Mouse (Mus musculus): Measurements from ENCODE around the gene Zfp870.

Gene Zfp870

DNA sequence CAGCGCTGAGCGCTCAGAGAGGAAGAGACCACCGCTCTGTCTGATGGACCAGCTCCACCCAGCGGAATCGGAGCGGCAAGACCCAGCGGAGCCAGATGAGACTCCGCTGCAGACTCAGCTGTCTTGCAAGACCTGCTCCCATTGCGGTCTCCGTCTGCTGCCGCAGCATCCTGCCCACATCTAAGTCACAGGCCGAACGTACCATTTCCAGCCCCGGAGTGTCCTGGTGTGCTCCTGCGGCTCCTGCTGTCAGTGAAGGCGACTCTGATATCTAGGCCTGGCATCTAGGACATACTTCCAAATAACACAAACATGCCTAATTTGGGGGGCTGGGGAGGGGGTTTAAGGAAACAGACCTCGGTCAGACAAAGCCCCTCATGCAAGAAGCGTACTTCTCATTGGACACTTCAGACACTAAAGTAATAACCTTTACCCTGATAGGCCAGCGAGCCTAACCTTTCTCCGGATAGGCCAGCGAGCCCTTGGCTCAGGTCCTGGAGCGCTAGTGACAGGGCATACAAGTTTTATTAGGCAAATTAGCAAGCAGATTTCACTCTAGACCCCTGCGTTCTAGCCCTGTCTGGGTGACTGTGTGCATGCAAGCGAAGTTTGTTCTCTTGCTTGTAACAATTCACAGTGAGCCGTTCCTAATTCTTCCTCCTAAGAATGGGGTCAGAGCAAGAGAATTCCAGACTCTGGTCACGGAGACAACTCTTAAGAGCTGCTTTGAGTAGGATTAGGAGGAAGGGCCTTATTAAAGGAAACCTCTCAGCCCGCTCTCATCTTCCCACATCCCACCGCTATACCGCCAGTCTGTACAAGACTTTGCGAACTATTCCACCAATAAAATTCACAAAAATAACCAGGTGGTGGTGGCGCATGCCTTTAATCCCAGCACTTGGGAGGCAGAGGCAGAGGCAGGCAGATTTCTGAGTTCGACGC, at the start of gene Zfp870:
Gene Zfp870, minus strand, starts transcription at position 404 of the 942 bp plus-strand sequence.
- peak; percentile 49 to 57 for DNase-seq (ENCODE audit: low read depth in 1 of 2, low spot score in 2 of 2)

DNA sequence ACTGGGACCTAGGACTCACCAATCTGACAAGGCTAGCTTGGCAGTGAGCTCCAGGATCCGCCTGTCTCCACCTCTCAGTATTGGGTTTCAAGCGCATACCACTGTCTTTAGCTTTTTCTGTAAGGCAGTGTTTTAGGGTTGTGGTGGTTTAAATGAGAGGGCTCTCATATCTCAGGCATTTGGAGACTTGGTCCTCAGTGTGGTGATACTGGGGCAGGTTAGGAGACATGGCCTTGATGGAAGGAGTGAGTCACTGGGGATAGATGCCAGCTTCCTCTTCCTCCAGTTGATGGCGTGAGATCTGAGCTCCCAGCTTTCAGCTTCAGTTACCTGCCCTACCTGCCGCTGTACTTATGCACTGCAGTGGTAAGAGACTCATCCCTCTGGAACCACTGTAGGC, 48.4 kb upstream of the Zfp870 start:
- no peak for DNase-seq (ENCODE audit: low read depth in 1 of 2, low spot score in 2 of 2)

DNA sequence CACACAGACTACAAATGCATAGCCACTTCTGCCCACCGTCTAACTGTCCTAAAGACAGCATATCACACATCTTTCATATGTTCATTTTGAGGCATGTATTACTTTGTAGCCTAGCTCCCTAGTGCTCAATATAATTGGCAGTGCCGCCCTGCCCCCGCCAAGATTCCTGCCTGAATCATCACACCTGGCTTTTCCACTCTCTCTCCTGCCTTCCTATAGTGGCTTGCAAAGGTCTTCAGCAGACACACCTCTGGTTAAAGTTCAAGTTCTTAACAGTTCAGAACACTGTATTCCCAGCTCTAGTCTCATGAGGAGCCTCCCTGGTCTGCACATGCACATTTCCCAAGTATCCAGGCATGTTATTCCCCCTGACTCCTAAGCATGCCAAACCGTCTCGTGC, 36.4 kb upstream of the Zfp870 start:
- DNase-seq (ENCODE audit: low read depth in 1 of 2, low spot score in 2 of 2) = no peak

DNA sequence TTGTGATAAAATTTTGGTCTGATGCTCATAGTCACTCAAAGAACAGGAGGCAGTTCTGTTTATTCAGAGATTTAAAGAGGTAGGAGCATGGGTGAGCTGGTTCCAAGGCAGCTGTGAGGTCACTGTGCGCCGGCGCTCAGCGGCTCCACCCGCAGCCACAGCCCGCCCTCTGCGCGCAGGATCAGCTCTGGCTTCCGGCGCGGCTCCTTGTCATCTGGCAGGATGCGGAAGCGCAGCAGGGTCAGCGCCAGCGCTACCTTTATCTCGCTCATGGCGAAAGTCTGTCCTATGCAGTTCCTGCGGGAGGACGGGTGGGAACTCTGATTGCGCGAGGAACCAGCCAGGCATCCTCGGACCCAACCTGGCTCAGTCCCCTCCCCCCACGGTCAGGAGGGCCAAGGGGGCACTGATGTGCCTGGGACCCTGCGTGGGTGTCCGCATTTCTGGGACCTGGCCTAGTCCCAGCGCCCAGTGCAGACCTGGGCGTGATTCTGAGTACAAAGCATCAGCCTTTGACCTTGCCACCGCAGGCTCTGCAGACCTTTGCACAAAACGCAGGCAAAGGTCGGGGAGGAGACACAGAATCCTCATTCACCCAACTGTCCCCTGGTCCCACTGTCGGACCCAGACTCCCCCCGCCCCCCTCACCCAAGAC, 33.3 kb upstream of the Zfp870 start:
- DNase-seq (ENCODE audit: low read depth in 1 of 2, low spot score in 2 of 2) = peak; percentile 16 to 41

DNA sequence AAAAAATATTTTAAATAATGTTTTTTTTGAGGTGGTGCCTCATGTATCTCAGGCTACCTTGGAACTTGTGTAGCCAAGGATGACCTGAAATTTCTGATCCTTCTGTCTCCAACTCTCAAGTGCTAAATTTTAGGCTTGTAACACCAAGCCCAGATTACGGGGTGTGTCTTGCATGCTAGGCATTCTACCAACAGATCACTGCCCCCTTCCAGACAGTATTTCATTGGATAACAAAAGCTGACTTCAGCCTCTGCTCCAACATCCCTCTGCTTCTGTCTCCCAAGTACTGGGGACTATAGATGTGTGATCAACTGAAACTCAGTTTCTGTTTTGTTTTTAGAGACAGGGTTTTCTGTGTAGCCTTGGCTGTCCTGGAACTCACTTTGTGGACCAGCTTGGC, 32.2 kb upstream of the Zfp870 start:
- no peak for DNase-seq (ENCODE audit: low read depth in 1 of 2, low spot score in 2 of 2)

DNA sequence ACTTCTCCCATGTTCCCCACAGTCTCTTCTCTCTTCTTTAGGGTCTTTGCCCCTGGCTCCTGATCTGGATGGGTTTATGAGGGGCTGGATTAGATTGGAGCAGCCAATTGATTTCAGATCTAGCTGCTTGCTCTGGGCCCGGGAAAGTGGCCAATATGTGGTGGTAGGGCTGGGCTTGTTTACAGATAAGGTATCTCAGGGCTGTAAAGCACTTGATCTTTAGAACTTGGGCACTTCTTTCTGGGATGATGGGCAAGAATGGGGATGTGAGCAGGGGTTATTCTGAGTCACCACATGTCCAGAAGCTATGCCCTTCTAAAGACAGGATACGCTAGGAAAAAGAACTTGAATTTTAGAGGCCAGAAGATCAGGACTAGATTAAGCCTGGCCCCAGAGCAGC, 27.7 kb upstream of the Zfp870 start:
- no peak for DNase-seq (ENCODE audit: low read depth in 1 of 2, low spot score in 2 of 2)

DNA sequence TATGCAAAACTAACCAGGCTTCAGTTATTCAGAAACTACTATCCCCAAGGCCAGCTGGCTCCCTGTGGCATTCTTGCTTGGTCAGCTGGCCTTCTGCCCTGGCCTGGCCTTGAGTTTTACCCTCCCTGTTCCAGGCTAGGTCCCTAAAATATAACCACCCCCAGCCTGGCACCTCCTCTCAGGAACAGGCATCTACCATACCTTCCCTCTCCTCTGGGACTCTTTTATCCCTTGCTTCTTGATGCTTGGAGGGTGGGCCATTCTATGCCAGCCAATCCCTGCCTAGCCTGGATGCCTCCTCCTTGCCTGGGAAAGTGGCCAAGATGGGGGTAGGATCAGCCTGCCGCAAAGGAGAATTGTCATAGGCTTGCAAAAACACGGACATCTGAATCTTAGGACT, 25.7 kb upstream of the Zfp870 start, which contains the start of gene Cyp4f14:
Gene Cyp4f14, minus strand, starts transcription at position 212 of the 400 bp plus-strand sequence.
- DNase-seq (ENCODE audit: low read depth in 1 of 2, low spot score in 2 of 2) = no peak

DNA sequence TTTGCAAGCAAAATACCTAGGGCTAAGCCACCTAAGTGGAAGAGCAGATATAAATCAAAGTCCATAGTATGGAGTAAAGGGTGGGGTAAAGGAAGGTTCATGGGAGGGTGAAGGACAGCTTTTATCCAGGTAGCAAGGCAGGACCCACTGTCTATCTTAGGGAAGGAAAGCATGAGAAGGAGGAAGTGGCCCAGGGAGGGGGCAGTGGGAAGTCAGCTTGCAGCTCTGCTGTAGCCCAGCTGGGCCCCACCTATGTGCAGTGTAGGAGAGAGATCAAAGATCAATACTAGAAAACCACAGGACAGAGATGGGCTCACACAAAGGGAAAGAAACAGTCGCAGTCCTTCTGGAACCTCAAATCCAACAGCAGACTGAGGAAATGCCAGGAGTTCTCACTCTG, 24.6 kb upstream of the Zfp870 start:
- no peak for DNase-seq (ENCODE audit: low read depth in 1 of 2, low spot score in 2 of 2)

DNA sequence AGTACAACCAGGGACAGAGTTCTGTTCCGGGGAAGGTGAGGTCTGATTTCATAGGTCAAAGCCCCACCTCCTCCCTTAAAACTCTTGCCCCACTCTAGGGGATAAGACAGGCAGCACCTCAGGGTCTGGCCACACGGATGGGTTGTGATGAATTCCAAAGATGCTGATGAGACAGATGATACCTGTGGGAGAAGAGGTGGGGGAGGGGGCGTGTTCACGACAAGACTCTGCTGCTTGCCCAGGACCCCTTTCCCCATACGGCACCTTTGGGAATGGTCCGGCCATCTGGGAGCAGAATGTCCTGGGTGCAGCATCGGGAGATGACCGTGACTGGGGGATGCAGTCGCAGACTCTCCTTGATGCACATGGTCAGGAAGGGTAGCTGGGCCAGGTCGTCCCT, 14.7 kb upstream of the Zfp870 start:
- DNase-seq (ENCODE audit: low read depth in 1 of 2, low spot score in 2 of 2) = no peak

DNA sequence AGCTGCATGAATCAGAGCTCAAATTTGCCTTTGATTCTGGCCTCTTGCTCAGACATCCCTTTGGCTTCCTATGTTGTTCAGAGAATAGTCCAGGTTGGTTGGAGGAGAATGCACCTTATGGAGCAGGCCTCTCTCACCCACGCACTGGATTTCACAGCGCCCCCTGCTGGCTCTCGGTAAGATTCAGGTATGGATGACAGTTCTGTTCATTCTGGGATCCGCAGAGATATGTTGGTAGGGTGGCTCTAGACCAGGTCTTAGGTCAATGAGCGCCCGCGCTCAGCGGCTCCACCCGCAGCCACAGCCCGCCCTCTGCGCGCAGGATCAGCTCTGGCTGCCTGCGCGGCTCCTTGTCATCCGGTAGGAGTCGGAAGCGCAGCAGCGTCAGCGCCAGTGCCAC, 13.8 kb upstream of the Zfp870 start:
- no peak for DNase-seq (ENCODE audit: low read depth in 1 of 2, low spot score in 2 of 2)

DNA sequence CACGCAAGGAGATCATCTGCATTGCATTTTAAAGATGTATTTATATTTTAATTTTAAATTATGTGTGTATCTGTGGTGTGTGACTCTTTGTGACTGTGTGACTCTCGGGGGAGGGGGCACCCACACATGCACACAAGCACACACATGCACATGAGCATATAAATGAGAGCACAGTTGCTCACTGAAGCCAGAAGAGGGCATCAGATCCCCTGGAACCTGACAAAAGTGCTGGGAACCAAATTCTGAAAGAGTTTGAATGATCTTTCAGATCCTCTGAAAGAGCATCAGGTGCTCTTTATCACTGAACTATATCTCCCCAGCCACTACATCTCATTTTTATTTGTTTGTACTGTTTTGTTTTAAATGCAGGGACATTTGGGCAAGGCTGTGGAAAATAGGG, 13.0 kb upstream of the Zfp870 start:
- DNase-seq (ENCODE audit: low read depth in 1 of 2, low spot score in 2 of 2) = no peak

DNA sequence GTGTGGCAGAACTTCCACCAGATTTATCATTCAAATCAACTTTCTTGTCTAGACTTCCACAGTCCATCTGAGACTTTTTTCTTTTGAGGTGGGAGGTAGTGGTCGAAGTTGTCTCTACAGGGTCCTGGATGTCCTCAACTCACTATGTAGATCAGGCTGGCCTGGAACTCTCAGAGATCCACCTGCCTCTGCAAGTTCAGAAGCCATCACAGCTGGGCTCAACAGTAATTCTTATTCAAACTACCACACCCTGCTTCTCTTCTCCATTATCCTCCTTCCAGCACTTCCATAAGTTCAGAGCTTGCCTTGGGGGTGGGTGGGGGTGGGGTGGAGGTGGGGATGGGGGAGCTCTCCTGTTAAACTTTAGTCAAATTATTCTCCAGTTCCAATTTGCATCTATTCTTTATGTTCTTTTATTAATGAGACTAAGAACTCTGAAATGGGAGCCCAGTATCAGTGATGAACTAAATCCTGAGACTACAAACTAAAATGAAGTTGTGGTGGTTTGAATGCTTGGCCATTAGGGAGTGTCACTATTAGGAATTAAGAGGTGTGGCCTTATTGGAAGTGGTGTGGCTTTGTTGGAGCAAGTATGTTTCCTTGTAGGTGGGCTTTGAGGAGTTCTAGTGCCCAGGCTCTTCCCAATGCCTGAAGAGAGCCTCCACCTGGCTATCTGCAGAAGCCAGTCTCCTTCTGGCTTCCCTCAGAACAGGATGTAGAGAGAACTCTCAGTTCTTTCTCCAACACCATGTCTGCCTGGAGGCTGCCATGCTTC, 10.5 kb upstream of the Zfp870 start:
- DNase-seq (ENCODE audit: low read depth in 1 of 2, low spot score in 2 of 2) = no peak

DNA sequence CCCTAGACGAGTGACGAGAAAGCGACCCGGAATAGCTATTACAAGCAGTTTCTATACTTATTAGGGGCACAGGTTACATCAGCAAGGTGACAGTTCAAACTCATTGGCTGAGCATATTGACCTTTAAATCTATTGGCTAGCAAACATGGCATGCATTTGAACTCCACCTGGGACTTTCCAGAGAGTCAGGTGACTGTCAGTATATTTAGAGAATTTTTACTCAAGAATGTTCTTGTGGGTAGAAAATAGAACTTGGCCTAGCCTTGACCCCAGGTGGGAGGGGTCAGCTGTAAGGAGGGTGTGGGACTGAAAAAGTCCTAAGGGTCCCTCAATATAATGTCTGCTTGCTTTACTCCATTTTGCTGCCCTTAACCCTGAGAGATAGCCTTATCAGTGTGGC, 4.0 kb upstream of the Zfp870 start:
- no peak for DNase-seq (ENCODE audit: low read depth in 1 of 2, low spot score in 2 of 2)

DNA sequence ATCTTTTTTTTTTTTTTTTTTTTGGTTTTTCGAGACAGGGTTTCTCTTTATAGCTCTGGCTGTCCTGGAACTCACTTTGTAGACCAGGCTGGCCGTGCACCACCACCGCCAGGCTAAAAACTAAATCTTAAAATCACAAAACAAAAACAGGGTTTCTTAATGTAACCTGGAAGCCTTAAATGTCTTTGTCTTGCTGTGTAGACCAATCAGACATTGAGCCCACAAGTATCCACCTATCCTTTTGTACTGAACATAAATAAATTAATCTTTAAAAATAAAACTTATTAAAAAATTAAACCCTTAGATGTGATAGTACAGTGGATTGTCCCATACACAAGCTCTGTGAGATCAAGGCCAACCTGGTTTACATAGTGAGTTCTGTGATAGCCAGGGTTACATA, 2.5 kb upstream of the Zfp870 start:
- no peak for DNase-seq (ENCODE audit: low read depth in 1 of 2, low spot score in 2 of 2)

DNA sequence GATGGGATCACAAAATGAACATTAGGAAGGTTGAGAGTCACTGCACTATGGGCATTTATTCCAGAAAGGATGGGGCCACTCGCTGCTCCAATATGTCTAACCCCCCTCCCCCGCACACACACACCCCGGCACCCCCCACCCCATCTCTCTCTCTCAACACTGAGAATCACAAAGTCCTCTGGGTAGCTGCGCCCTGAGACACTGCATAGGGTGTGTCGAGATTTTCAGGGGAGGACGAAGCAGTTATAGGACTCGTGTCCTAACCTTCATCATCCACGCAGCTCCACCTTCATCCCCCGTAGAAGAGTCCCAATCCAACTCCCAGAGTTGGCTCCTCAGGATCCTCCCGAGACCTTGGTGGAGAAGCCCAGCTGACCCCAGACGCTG, 597 bp downstream of the Zfp870 start:
- no peak for DNase-seq (ENCODE audit: low read depth in 1 of 2, low spot score in 2 of 2)

DNA sequence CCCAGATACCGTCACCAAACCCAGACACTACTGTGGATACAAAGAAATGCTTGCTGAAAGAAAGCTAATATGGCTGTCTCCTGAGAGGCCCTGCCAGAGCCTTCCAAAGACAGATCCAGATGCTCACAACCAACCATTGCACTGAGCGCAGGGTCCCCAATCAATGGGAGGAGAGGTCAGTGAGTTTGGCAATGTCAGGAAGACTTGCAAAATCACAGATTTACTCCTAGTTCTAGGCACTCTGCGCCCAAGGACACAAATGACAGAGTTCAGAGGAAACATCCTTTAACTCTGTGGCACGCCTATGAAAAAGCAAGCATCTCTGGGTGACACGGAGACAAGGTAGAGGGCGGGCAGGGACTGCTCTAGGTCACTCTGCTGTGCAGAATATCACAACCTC, 1.8 kb downstream of the Zfp870 start:
- DNase-seq (ENCODE audit: low read depth in 1 of 2, low spot score in 2 of 2) = no peak

DNA sequence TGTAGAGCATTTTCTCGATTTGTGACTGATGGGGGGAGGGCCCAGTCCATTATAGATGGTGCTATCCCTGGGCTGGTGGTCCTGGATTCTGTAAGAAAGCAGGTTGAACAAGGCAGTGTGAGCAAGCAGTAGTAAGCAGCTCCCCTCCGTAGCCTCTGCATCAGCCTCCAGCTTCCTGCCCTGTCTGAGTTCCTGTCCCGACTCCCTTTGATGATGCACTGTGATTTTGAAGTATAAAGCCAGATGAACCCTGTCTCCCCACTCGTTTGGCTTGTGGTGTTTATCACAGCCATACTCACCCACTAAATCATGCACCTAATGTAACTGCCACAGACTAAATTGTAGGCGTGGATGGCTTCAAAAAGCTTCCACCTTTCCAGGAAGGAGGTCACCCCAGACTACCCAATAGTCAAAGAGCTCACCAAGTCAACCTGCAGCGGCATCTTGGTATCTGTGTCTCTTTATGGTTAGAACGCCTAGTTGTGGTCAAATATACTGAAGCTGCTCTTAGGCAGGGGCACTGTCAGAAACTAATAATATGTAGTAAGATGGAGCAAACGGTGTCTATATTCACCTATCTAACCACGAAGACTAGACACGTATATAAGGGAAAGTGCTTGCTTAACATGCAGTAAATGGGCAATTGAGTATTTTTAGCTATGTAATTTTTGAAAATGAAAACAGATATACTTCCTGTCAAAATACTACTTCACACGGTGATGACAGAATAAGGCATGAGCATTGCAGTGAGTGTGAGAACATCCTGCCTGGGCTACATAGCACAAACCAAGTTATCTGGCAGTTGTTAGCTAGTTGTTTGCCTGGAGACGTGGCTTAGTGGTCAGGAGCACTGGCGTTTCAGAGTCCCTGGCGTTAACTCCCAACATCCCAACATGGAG, 10.9 kb downstream of the Zfp870 start:
- no peak for DNase-seq (ENCODE audit: low read depth in 1 of 2, low spot score in 2 of 2)

DNA sequence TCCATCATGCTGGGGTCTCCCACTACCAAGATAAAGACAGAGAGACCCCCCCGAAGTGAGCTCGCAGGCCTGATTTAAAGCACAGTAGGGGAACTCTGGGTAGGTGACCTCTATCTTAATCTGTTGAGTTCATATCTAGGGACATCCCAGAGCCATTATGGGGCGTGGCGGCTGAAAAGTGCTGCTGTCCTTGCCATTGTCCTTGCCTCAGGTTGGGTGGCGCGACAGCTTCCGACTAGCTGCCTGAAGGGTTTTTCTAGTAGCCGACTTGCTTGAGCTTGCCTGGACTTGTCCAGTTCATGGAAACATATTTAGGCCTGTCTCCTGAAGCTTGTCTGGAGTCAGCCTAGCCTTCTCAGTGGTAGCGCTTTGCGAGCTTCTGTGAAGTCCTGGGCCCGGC, 12.7 kb downstream of the Zfp870 start:
- DNase-seq (ENCODE audit: low read depth in 1 of 2, low spot score in 2 of 2) = no peak

DNA sequence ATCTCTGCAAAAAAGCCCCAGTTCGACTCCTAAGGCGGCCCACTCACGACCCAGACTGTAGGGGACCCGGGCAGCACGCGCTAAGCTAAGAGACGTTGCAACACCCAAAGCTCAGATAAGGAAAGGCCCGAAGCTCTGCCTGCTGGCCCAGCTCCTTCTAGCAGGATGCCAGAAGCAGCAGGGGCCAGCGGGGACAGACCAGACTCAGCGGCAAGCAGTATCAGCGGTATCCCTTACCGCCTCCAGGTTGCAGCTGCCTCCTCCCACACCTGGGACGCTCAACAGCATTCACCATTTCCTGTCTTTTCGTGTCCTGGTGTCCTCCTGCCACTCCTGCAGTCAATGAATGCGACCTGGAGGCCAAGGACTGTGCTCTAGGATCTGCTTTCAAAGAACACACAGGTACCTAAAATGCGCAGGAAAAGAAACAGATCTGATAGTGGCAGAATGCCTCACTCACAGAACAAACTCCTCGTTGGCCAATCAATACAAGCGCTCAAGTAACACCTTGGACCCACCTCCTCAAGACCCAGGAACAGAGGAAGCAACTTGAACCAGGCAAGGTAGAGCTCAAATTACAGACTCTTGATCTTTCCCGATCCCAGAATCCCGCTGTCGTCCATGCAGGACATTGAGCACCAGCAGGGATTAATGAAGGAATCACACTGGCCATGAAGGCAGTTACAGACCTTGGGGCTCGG, 13.8 kb downstream of the Zfp870 start:
- no peak for DNase-seq (ENCODE audit: low read depth in 1 of 2, low spot score in 2 of 2)

DNA sequence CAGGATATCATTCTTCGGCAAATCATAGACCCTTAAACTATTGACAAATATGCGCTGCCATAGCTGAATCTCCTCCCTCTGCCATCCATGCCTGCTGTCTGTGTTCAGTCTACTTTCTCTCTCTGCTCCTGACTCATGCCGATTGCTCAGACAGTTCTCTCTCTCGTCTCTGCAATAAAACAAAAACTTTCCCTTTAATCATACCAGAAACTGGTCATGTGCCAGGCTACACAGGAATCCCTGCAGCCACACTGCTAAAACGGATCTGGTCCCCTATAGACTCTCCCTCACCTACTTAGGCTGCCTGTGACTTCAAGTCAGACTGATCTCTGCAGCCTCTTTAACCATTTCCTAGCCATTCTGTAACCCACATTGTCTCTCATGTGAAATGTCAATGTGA, 18.7 kb downstream of the Zfp870 start:
- DNase-seq (ENCODE audit: low read depth in 1 of 2, low spot score in 2 of 2) = no peak

All from monocyte, adult 2 months (primary cell).